Mouse (Mus musculus) adrenal gland, postnatal 36 days (tissue): ENCODE measurements around the gene Olfr95. TPM values are rescaled to one million over a fixed set of nuclear protein-coding genes. Genes with fewer than 3 reads are reported as not detected.

Source experiments
- total RNA-seq, 2 experiments: library from RNA; stranded (reverse); gene quantifications; 2 replicates each; pipeline ENCODE4 v1.2.3; 2021

Olfr95 gene
- total RNA-seq, 2 experiments from 2014 or later, result not detected

Other genes with a start within 250 kb of the Olfr95 start
- gene 2410137M14Rik, start 231.9 kb downstream of the Olfr95 start, total RNA-seq, result not detected
- gene H2-M5, start 223.6 kb downstream of the Olfr95 start, total RNA-seq, result not detected
- gene Zfp57, start 212.0 kb downstream of the Olfr95 start, total RNA-seq, result 1 to 10 TPM; 1.5 to 3.3 TPM
- gene Mog, start 189.7 kb downstream of the Olfr95 start, total RNA-seq, result not detected
- gene Gabbr1, start 167.2 kb downstream of the Olfr95 start, total RNA-seq, result 10 to 100 TPM; 23.7 to 26.4 TPM
- gene Olfr90, start 124.6 kb downstream of the Olfr95 start, total RNA-seq, result not detected
- gene Olfr91, start 114.8 kb downstream of the Olfr95 start, total RNA-seq, result not detected
- not detected for gene Olfr92, start 93.0 kb downstream of the Olfr95 start, total RNA-seq
- not detected for gene Olfr93, start 51.6 kb downstream of the Olfr95 start, total RNA-seq
- under 1 TPM in 1 of 2 experiments, not detected in 1; 0.56 TPM for gene Ubd, start 19.2 kb downstream of the Olfr95 start, total RNA-seq
- gene Olfr94, start 12.1 kb downstream of the Olfr95 start, total RNA-seq, result not detected
- gene Olfr96, start 7.0 kb upstream of the Olfr95 start, total RNA-seq, result not detected
- not detected for gene Olfr97, start 24.2 kb upstream of the Olfr95 start, total RNA-seq
- gene Olfr98, start 50.6 kb upstream of the Olfr95 start, total RNA-seq, result not detected
- 1 to 10 TPM; 3.8 to 5.3 TPM for gene H2-M3, start 57.1 kb upstream of the Olfr95 start, total RNA-seq
- not detected for gene Olfr99, start 70.3 kb upstream of the Olfr95 start, total RNA-seq
- not detected for gene Olfr101, start 91.2 kb upstream of the Olfr95 start, total RNA-seq
- not detected for gene Olfr102, start 103.9 kb upstream of the Olfr95 start, total RNA-seq
- not detected for gene Olfr103, start 126.6 kb upstream of the Olfr95 start, total RNA-seq
- not detected for gene Olfr104-ps, start 146.5 kb upstream of the Olfr95 start, total RNA-seq
- not detected for gene Olfr105-ps, start 165.9 kb upstream of the Olfr95 start, total RNA-seq
- not detected for gene Olfr106-ps, start 177.3 kb upstream of the Olfr95 start, total RNA-seq
- not detected for gene Olfr107, start 186.1 kb upstream of the Olfr95 start, total RNA-seq
- gene Olfr108, start 232.4 kb upstream of the Olfr95 start, total RNA-seq, result not detected
- not detected for gene Olfr109, start 245.8 kb upstream of the Olfr95 start, total RNA-seq